Mouse (Mus musculus): ENCODE results near the gene Krtap2-4.

DNA sequence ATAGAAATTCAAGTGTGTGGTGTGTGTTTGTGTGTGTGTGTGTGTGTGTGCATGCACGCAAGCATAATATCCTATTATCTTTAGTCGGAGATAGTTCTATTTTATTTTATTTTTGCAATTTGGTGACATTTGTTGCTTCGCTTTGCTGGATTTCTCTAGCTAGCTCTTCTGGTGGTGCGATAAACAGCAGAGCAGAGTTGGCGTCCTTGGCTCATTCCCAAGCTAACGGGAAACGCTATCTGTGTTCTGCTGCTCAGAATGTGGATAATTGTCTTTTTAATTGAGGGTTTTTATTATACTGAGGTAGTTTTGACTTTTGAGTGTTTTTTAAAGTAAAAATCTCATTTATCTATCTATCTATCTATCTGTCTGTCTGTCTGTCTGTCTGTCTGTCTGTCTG is 29.6 kb downstream of the Krtap2-4 start:
- TF ChIP-seq CTCF (IDR thresholded peaks at IDR 0.05; ENCODE audit: low read depth, low read length) (no peak), POLR2A (IDR thresholded peaks at IDR 0.05; ENCODE audit: extremely low read depth, insufficient read depth, low read length) (no peak)

All from liver, adult 2 months (tissue).